Mouse (Mus musculus): ENCODE results near the gene Gal3st4. TPM values are rescaled to one million over a fixed set of nuclear protein-coding genes. Genes with fewer than 3 reads are reported as not detected.

The Gal3st4 gene
- polyA plus RNA-seq, 1 experiment: 0.06 TPM

DNA sequence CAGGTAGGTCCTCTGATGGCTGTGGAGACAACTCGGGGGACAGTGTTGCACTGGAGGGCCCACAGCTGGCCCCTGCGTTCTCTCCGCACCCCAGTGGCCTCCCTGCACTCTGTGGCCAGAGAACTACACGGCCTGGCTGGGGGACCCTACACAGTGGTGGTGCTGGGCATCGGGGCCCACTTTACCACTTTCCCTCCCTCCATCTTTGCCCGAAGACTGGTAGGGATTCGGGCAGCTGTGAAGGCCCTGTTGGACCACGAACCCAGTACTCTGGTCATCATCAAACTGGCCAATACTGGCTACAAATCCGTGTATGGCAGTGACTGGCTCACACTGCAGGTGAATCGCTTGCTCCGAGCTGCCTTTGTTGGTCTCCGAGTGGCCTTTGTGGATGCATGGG is 21.5 kb downstream of the Gal3st4 start:
- H3K36me3 ChIP-seq (ENCODE audit: control insufficient read depth, insufficient read depth, low read length): no peaks in the 10 kb centered on the region
- 86% methylated on average over 12 of the region's 12 CpGs for WGBS
- no peak for TF ChIP-seq CTCF (IDR thresholded peaks at IDR 0.05; ENCODE audit: extremely low read depth, insufficient read depth, insufficient read length, insufficient replicate concordance)
- no peak for TF ChIP-seq POLR2A (IDR thresholded peaks at IDR 0.05; ENCODE audit: low read depth, low read length)
- DNase-seq (ENCODE audit: low read depth in 1 of 2, low spot score in 2 of 2): no peak
- no peaks in the 10 kb centered on the region for H3K27me3 ChIP-seq (ENCODE audit: control insufficient read depth, insufficient read depth, low read length)
- H3K27ac ChIP-seq (ENCODE audit: insufficient read depth, low read length): no peak overlapping the region
- H3K4me3 ChIP-seq (ENCODE audit: extremely low read depth, insufficient read depth, insufficient read length): no peak overlapping the region
- H3K4me1 ChIP-seq (ENCODE audit: control insufficient read depth, insufficient read depth, insufficient read length): peaks cover 2% of the 10 kb centered on the region; the same call in 1 of the 2 replicates

DNA sequence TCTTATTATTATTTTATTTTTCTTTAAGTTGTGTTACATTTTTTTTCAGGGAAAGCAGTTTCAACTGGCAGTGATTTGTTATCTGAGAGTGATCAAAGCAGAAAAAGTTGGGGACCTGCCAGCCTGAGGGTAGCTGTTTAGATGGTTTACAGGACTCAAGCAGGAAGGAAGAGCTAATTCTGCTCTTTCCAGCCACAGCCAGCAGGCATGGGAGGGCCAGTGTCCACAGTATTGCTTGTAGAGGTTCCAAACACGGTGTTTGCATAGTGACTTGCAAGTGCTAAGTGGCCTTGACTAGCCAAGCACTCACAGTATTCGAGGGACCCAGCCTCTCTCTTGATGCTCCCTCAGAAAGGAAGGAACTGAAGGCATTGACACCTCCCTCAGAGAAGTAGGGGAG is 31.1 kb downstream of the Gal3st4 start:
- Histone ChIP-seq H3K27me3 (ENCODE audit: control insufficient read depth, insufficient read depth, low read length) (no peaks in the 10 kb centered on the region), H3K4me3 (ENCODE audit: extremely low read depth, insufficient read depth, insufficient read length) (no peak overlapping the region), H3K27ac (ENCODE audit: insufficient read depth, low read length) (no peak overlapping the region), H3K4me1 (ENCODE audit: control insufficient read depth, insufficient read depth, insufficient read length) (no peaks in the 10 kb centered on the region), H3K36me3 (ENCODE audit: control insufficient read depth, insufficient read depth, low read length) (no peaks in the 10 kb centered on the region)
- WGBS: 23% methylated on average over 2 of the region's 2 CpGs
- no peak for TF ChIP-seq CTCF (IDR thresholded peaks at IDR 0.05; ENCODE audit: extremely low read depth, insufficient read depth, insufficient read length, insufficient replicate concordance)
- no peak for TF ChIP-seq POLR2A (IDR thresholded peaks at IDR 0.05; ENCODE audit: low read depth, low read length)
- DNase-seq (ENCODE audit: low read depth in 1 of 2, low spot score in 2 of 2): no peak

DNA sequence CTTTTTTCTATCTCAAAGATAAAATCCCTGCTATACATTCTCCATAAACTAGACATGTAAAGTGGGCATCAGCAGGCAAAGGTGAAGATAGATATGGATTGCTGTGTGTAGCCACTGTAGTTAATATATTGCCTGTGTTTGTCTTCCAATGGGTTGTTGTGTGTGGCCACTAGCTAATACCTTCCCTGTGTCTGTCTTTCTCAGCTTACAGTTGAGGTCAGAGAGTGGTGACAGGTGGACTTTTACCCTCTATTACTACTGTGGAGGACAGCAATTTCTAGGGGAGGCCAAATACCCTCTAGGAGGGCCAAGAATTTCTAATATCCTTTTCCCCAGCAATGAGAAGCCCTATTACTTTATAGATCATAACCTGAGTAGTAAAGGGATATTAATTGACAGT is 38.4 kb downstream of the Gal3st4 start:
- Histone ChIP-seq H3K27ac (ENCODE audit: insufficient read depth, low read length) (no peak overlapping the region), H3K27me3 (ENCODE audit: control insufficient read depth, insufficient read depth, low read length) (no peaks in the 10 kb centered on the region), H3K4me3 (ENCODE audit: extremely low read depth, insufficient read depth, insufficient read length) (no peak overlapping the region), H3K36me3 (ENCODE audit: control insufficient read depth, insufficient read depth, low read length) (no peaks in the 10 kb centered on the region), H3K4me1 (ENCODE audit: control insufficient read depth, insufficient read depth, insufficient read length) (no peaks in the 10 kb centered on the region)
- DNase-seq (ENCODE audit: low read depth in 1 of 2, low spot score in 2 of 2): no peak
- TF ChIP-seq CTCF (IDR thresholded peaks at IDR 0.05; ENCODE audit: extremely low read depth, insufficient read depth, insufficient read length, insufficient replicate concordance) (no peak), POLR2A (IDR thresholded peaks at IDR 0.05; ENCODE audit: low read depth, low read length) (no peak)

DNA sequence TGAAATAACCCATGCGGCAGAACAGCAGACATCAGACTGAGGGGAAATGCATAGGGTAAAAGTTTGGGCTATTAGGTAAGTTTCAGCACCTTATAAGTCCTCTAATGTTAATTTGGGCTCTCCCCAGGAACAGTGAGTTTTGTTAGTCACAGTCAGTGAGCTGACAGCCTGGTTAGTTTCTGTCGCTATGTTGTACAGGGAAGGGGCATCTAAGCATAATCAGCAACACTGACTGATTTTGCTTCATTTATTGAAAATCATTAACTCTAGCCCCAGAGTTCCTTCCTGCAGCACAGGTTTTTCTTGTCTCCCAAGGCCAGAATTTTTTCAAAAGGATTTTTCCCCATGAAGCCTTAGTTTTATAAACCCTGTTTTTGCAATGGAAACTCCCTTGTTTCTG is 38.9 kb downstream of the Gal3st4 start:
- WGBS: 95% methylated on average over 2 of the region's 2 CpGs
- Histone ChIP-seq H3K36me3 (ENCODE audit: control insufficient read depth, insufficient read depth, low read length) (no peaks in the 10 kb centered on the region), H3K27me3 (ENCODE audit: control insufficient read depth, insufficient read depth, low read length) (no peaks in the 10 kb centered on the region), H3K4me3 (ENCODE audit: extremely low read depth, insufficient read depth, insufficient read length) (no peak overlapping the region), H3K27ac (ENCODE audit: insufficient read depth, low read length) (no peak overlapping the region), H3K4me1 (ENCODE audit: control insufficient read depth, insufficient read depth, insufficient read length) (no peaks in the 10 kb centered on the region)
- no peak for TF ChIP-seq CTCF (IDR thresholded peaks at IDR 0.05; ENCODE audit: extremely low read depth, insufficient read depth, insufficient read length, insufficient replicate concordance)
- no peak for TF ChIP-seq POLR2A (IDR thresholded peaks at IDR 0.05; ENCODE audit: low read depth, low read length)
- no peak for DNase-seq (ENCODE audit: low read depth in 1 of 2, low spot score in 2 of 2)

DNA sequence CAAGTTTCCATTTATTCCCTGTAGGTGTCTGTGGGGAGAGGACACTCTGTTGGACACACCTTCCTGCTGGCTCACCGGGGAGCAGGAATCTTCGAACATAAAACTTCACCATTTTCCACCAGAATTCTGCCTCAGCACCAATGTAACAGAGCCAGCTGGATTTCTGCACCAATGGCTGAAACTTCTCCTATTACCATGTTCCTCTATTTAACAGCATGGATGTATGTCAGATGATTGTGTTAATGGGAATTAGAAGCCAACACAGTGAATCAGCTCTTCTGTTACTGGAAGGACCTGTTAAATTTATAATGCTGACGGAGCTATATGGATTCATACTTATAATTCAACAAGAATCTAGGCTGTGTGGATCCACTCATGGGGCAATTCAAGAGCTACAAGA is 43.1 kb downstream of the Gal3st4 start:
- no peak overlapping the region for H3K27ac ChIP-seq (ENCODE audit: insufficient read depth, low read length)
- no peaks in the 10 kb centered on the region for H3K27me3 ChIP-seq (ENCODE audit: control insufficient read depth, insufficient read depth, low read length)
- peaks cover 4% of the 10 kb centered on the region; the same call in 1 of the 2 replicates for H3K4me1 ChIP-seq (ENCODE audit: control insufficient read depth, insufficient read depth, insufficient read length)
- H3K4me3 ChIP-seq (ENCODE audit: extremely low read depth, insufficient read depth, insufficient read length): no peak overlapping the region
- H3K36me3 ChIP-seq (ENCODE audit: control insufficient read depth, insufficient read depth, low read length): no peaks in the 10 kb centered on the region
- no peak for DNase-seq (ENCODE audit: low read depth in 1 of 2, low spot score in 2 of 2)
- TF ChIP-seq POLR2A (IDR thresholded peaks at IDR 0.05; ENCODE audit: low read depth, low read length) (no peak), CTCF (IDR thresholded peaks at IDR 0.05; ENCODE audit: extremely low read depth, insufficient read depth, insufficient read length, insufficient replicate concordance) (no peak)
- WGBS: 87% methylated on average over 3 of the region's 3 CpGs

DNA sequence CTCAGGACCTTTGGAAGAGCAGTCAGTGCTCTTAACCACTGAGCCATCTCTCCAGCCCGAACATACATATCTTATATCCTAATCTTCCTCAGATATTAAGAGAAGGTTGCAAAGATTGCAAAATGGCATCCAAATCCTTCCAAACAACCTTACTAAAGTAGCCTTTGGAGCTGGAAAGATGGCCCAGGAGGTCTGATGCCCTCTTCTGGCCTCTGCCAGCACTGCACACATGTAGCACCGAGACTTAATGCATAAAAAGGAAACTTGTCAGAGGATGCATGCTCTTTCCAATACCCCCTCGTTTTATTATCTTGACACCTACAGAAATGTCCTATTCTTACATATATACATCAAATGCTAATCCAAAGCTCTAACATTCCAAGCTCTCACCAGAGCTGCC is 44.6 kb downstream of the Gal3st4 start:
- H3K4me1 ChIP-seq (ENCODE audit: control insufficient read depth, insufficient read depth, insufficient read length): peaks cover 4% of the 10 kb centered on the region; the same call in 1 of the 2 replicates
- H3K27me3 ChIP-seq (ENCODE audit: control insufficient read depth, insufficient read depth, low read length): no peaks in the 10 kb centered on the region
- TF ChIP-seq CTCF (IDR thresholded peaks at IDR 0.05; ENCODE audit: extremely low read depth, insufficient read depth, insufficient read length, insufficient replicate concordance) (peak; percentile 29; the same call in 1 of the 2 replicates), POLR2A (IDR thresholded peaks at IDR 0.05; ENCODE audit: low read depth, low read length) (no peak)
- 38% methylated on average over 3 of the region's 3 CpGs for WGBS
- H3K36me3 ChIP-seq (ENCODE audit: control insufficient read depth, insufficient read depth, low read length): no peaks in the 10 kb centered on the region
- H3K4me3 ChIP-seq (ENCODE audit: extremely low read depth, insufficient read depth, insufficient read length): no peak overlapping the region
- H3K27ac ChIP-seq (ENCODE audit: insufficient read depth, low read length): no peak overlapping the region
- peak; percentile 7 to 57 for DNase-seq (ENCODE audit: low read depth in 1 of 2, low spot score in 2 of 2)

DNA sequence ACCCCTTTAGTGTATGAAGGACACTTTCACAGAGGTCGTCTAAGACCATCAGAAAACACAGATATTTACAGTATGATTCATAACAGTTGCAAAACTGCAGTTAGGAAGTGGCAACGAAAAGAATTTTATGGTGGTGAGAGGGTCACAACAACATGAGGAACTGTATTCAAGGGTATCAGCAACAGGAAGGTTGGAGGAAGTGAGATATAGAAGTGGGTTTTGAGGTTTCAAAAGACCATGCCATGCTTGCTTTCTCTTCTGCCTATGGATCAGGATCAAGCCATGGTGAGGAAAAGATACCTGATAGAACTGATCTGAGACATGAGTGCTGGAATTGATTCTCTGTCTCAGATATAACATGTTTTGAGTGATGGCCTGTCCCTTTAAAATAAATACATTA is 45.3 kb downstream of the Gal3st4 start:
- H3K4me3 ChIP-seq (ENCODE audit: extremely low read depth, insufficient read depth, insufficient read length): no peak overlapping the region
- peak in 1 of 2 experiments; percentile 5 for DNase-seq (ENCODE audit: low read depth in 1 of 2, low spot score in 2 of 2)
- H3K4me1 ChIP-seq (ENCODE audit: control insufficient read depth, insufficient read depth, insufficient read length): peaks cover 4% of the 10 kb centered on the region; the same call in 1 of the 2 replicates
- H3K36me3 ChIP-seq (ENCODE audit: control insufficient read depth, insufficient read depth, low read length): no peaks in the 10 kb centered on the region
- no peaks in the 10 kb centered on the region for H3K27me3 ChIP-seq (ENCODE audit: control insufficient read depth, insufficient read depth, low read length)
- TF ChIP-seq POLR2A (IDR thresholded peaks at IDR 0.05; ENCODE audit: low read depth, low read length) (no peak), CTCF (IDR thresholded peaks at IDR 0.05; ENCODE audit: extremely low read depth, insufficient read depth, insufficient read length, insufficient replicate concordance) (no peak)
- no peak overlapping the region for H3K27ac ChIP-seq (ENCODE audit: insufficient read depth, low read length)
- WGBS: 7% methylated on average over 2 of the region's 2 CpGs
